Mouse (Mus musculus) brain, embryonic 14.5 days (tissue): Measurements from ENCODE around the gene Rps6ka5.

Experiments
- CTCF ChIP-seq: fragments of 200-500 bp; IDR thresholded peaks from 2 replicates; pipeline ENCODE4 v1.5.1; 2012; ENCODE audit warnings: inconsistent platforms, mild to moderate bottlenecking, moderate library complexity, borderline replicate concordance; ENCODE audit not compliant: insufficient read depth, insufficient read length; ENCODE audit errors: extremely low read depth
- POLR2A ChIP-seq: fragments of 200-500 bp; IDR thresholded peaks from 2 replicates; pipeline ENCODE4 v1.6.1; 2012; ENCODE audit warnings: mild to moderate bottlenecking, inconsistent platforms, borderline replicate concordance; ENCODE audit not compliant: poor library complexity, insufficient read depth, insufficient read length, severe bottlenecking; ENCODE audit errors: extremely low read depth

- TF ChIP-seq POLR2A (no peak), CTCF (no peak)
Measured at GRCm38 (mm10) chr12:100725458-100725786, 1.4 kb downstream of the Rps6ka5 start.
